Mouse (Mus musculus): ENCODE measurements around the gene Ankrd35. TPM values are rescaled to one million over a fixed set of nuclear protein-coding genes. Genes with fewer than 3 reads are reported as not detected.

The Ankrd35 gene
- polyA plus RNA-seq (2015; fragmentation: Nextera tagmentation; extraction: Ambion mirVana) = 0.42 and 0.44 TPM in 2 replicates

DNA sequence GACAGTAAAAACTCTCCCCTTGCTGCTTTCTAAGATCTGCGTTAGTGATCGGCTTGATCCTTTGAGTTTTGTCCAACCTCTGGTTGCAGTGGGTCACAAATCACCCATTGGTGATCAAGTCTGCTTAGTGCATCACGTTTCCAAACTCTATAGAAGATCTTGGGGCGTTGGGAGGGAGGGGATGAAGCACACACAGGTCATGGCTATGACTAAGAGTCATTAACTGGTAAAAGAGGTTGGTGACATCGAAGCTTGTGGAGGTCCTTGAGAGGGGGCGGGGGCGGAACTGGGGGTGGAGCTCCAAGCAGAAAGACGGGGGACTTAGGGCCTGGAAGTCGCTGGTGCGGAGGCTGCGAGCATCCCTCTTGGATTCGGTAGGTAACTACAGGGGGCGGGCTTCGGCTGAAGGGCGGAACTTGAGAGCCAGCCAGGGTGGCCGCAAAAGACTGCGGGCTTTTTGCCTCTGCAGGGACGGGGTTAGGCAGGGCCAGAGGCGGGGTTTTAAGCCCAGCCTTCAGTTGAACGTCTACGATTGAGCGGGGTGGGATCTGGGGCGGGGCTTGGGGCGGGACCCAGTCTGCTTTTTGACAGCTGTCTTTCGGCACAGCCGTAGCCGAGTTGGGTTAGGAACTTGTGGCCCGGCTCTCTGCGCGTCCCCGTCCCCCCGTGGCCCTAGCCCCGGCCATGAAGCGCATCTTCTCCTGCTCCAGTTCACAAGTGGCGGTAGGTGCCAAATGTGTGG is at the start of gene Ankrd35:
Gene Ankrd35 (plus strand): TSS at position 405 of the 742 bp plus-strand sequence.
- Histone ChIP-seq H3K4me2 (replicated peaks; ENCODE audit: low read depth, low read length) (peak within 1 kb of the TSS; percentile 64), H3K4me3 (ENCODE audit: low read depth, low read length) (peak within 1 kb of the TSS; percentile 28), H3K9ac (replicated peaks; ENCODE audit: low read depth) (no peak within 1 kb of the TSS), H3K27ac (ENCODE audit: low read length) (no peak within 1 kb of the TSS), H3K4me1 (ENCODE audit: insufficient read depth, low read depth, low read length) (0 out of 2 replicates have a peak, but pooled peaks cover 5% of the 10 kb centered on the region), H3K27me3 (replicated peaks; ENCODE audit: insufficient read depth, low read length) (no peaks in the 10 kb centered on the region), H3K36me3 (ENCODE audit: insufficient read depth, low read length) (no peaks in the 10 kb centered on the region), H3K9me3 (ENCODE audit: low read length) (no peaks in the 10 kb centered on the region)
- ATAC-seq (peak; percentile 99), DNase-seq (ENCODE audit: low spot score) (peak; percentile 96)
- WGBS = 6% methylated on average over 30 of the region's 35 CpGs
- TF ChIP-seq EP300 (IDR thresholded peaks at IDR 0.05) (no peak), CTCF (IDR thresholded peaks at IDR 0.05) (peak; percentile 58)

DNA sequence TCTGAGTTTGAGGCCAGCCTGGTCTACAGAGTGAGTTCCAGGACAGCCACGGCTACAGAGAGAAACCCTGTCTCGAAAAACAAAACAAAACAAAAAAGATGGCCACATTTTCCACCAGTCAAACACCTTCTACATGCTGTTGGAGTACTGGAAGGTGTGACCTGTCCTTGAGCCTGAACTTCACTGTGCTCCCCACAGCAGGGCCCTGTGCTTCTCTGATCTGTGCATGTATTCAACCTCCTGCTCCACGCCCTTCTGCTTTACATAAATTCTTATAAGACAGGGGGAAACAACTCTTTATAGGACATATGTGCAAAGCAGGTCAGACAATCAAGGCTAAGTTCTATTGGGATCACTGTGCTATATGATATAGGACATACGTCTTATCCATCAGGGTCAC is 46.7 kb upstream of the Ankrd35 start:
- DNase-seq (ENCODE audit: low spot score) = no peak
- no peaks in the 10 kb centered on the region for H3K4me1 ChIP-seq (ENCODE audit: insufficient read depth, low read depth, low read length)
- no peak overlapping the region for H3K4me2 ChIP-seq (replicated peaks; ENCODE audit: low read depth, low read length)
- WGBS = 86% methylated on average over 4 of the region's 4 CpGs
- H3K4me3 ChIP-seq (ENCODE audit: low read depth, low read length) = no peak overlapping the region
- no peak for ATAC-seq
- no peaks in the 10 kb centered on the region for H3K9me3 ChIP-seq (ENCODE audit: low read length)
- no peak for TF ChIP-seq EP300 (IDR thresholded peaks at IDR 0.05)
- no peak for TF ChIP-seq CTCF (IDR thresholded peaks at IDR 0.05)
- H3K9ac ChIP-seq (replicated peaks; ENCODE audit: low read depth) = no peak overlapping the region
- H3K27ac ChIP-seq (ENCODE audit: low read length) = no peak overlapping the region
- H3K27me3 ChIP-seq (replicated peaks; ENCODE audit: insufficient read depth, low read length) = no peaks in the 10 kb centered on the region
- peaks cover 20% of the 10 kb centered on the region; the same call in 1 of the 2 replicates for H3K36me3 ChIP-seq (ENCODE audit: insufficient read depth, low read length)

DNA sequence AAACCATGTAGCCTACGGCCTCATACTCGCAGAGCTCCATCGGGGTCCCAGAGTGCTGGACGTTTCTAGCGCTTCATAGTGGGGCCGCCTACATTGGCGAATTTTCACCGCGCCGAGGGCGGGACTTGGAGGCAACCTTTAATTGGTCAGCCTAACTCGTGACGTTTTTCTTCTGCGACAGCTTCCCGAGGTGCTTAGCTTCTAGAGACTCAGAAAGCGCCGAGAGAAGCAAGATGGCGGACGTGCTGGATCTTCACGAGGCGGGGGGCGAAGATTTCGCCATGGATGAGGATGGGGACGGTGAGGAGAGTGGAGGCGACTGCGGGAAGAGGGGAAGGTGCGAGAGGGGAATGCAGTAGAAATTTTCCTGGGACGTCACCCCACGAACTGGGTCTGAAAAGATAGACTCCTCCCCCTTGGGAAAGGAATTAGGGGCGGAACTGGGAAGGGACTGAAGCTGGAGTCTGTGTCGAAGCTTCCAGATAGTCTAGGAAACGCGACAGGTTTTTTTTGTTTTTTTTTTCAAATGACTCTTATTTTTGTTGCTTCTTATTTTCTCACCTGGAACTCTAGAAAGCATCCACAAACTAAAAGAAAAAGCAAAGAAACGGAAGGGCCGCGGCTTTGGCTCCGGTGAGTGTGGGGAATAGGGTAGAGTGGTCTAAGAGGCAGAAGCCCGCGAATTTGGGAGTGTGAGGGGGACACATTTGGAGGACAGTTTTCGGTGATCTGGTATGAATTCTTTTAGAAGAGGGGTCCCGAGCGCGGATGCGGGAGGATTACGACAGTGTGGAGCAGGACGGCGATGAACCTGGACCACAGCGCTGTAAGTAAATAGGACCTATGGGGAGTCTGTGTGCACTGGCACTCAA is 40.0 kb upstream of the Ankrd35 start, which contains the start of gene Rbm8a:
Gene Rbm8a (plus strand): TSS at position 205 of the 872 bp plus-strand sequence.
- no peaks in the 10 kb centered on the region for H3K27me3 ChIP-seq (replicated peaks; ENCODE audit: insufficient read depth, low read length)
- peak within 1 kb of the TSS; percentile 71 for H3K9ac ChIP-seq (replicated peaks; ENCODE audit: low read depth)
- no peaks in the 10 kb centered on the region for H3K9me3 ChIP-seq (ENCODE audit: low read length)
- H3K36me3 ChIP-seq (ENCODE audit: insufficient read depth, low read length) = no peaks in the 10 kb centered on the region
- H3K4me2 ChIP-seq (replicated peaks; ENCODE audit: low read depth, low read length) = peak within 1 kb of the TSS; percentile 79
- H3K4me1 ChIP-seq (ENCODE audit: insufficient read depth, low read depth, low read length) = peaks cover 4% of the 10 kb centered on the region; the same call in 1 of the 2 replicates
- peak within 1 kb of the TSS; percentile 85 for H3K27ac ChIP-seq (ENCODE audit: low read length)
- ATAC-seq (peak; percentile 99), DNase-seq (ENCODE audit: low spot score) (peak; percentile 98)
- WGBS = 1% methylated on average over 47 of the region's 48 CpGs
- peak; percentile 30 for TF ChIP-seq EP300 (IDR thresholded peaks at IDR 0.05)
- TF ChIP-seq CTCF (IDR thresholded peaks at IDR 0.05) = no peak
- H3K4me3 ChIP-seq (ENCODE audit: low read depth, low read length) = peak within 1 kb of the TSS; percentile 80

GRCm38 (mm10) chr3:96632058-96632457 is 37.9 kb upstream of the Ankrd35 start:
- peaks cover 4% of the 10 kb centered on the region; the same call in 1 of the 2 replicates for H3K4me1 ChIP-seq (ENCODE audit: insufficient read depth, low read depth, low read length)
- H3K9me3 ChIP-seq (ENCODE audit: low read length) = no peaks in the 10 kb centered on the region
- H3K36me3 ChIP-seq (ENCODE audit: insufficient read depth, low read length) = no peaks in the 10 kb centered on the region
- H3K4me3 ChIP-seq (ENCODE audit: low read depth, low read length) = no peak overlapping the region
- H3K4me2 ChIP-seq (replicated peaks; ENCODE audit: low read depth, low read length) = no peak overlapping the region
- H3K27ac ChIP-seq (ENCODE audit: low read length) = no peak overlapping the region
- H3K9ac ChIP-seq (replicated peaks; ENCODE audit: low read depth) = no peak overlapping the region
- DNase-seq (ENCODE audit: low spot score) (no peak), ATAC-seq (no peak)
- TF ChIP-seq CTCF (IDR thresholded peaks at IDR 0.05) (no peak), EP300 (IDR thresholded peaks at IDR 0.05) (no peak)
- no peaks in the 10 kb centered on the region for H3K27me3 ChIP-seq (replicated peaks; ENCODE audit: insufficient read depth, low read length)

GRCm38 (mm10) chr3:96634015-96634414 is 35.9 kb upstream of the Ankrd35 start:
- Histone ChIP-seq H3K27ac (ENCODE audit: low read length) (no peak overlapping the region), H3K27me3 (replicated peaks; ENCODE audit: insufficient read depth, low read length) (no peaks in the 10 kb centered on the region), H3K4me3 (ENCODE audit: low read depth, low read length) (no peak overlapping the region), H3K4me1 (ENCODE audit: insufficient read depth, low read depth, low read length) (peaks cover 4% of the 10 kb centered on the region; the same call in 1 of the 2 replicates), H3K36me3 (ENCODE audit: insufficient read depth, low read length) (no peaks in the 10 kb centered on the region), H3K4me2 (replicated peaks; ENCODE audit: low read depth, low read length) (no peak overlapping the region), H3K9me3 (ENCODE audit: low read length) (no peaks in the 10 kb centered on the region), H3K9ac (replicated peaks; ENCODE audit: low read depth) (no peak overlapping the region)
- no peak for TF ChIP-seq CTCF (IDR thresholded peaks at IDR 0.05)
- TF ChIP-seq EP300 (IDR thresholded peaks at IDR 0.05) = no peak
- WGBS = 58% methylated on average over 1 of the region's 1 CpGs
- DNase-seq (ENCODE audit: low spot score) (no peak), ATAC-seq (no peak)

Measured in lung, postnatal 0 days (tissue).